Mouse (Mus musculus): ENCODE measurements at regions not wholly inside any gene's neighbourhood (a gene's known extent, or its start where the extent isn't known, plus 50 kb on each side); places are given as distances from the start of the nearest gene placed in this dataset.
A peak's percentile ranks its signal among the peaks of the same experiment; 100 is the strongest.

DNA sequence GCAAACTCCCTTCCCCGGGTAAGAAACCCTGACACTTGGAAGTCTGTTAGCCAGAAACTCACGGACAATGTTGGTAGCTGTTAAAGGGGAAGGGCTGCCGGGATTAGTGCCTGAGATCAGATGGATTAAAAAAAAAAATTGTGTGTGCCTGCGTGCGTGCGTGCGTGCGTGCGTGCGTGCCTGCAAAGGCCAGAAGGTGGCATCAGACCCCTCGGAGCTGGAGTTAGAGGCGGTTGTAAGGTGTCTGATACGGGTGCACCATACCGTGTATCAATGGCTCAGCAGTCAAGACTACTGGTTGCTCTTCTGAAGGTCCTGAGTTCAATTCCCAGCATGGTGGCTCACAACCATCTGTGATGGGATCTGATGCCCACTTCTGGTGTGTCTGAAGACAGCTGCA, 59.0 kb upstream of the Ccdc167 start:
- DNase-seq, result no peak

DNA sequence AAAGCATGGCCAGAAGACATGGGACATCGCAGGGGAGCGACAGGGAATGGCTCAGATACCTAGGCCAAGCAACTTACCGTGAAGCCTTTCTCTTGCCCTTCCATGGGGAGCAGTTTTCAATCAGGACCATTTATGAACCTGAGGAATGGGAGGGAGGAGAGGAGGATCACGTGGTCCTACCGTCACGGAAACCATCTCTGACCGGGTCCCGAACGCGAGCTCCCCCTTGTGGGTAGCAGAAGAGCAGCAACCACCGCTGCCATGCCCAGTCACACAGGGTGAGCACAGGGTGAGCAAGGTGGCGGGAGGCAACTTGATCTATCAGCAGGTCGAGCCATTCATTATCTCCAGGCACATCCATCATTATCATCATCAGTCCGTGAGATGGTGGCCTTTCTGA, 56.5 kb upstream of the Ccdc167 start:
- DNase-seq, result peak; percentile 39

DNA sequence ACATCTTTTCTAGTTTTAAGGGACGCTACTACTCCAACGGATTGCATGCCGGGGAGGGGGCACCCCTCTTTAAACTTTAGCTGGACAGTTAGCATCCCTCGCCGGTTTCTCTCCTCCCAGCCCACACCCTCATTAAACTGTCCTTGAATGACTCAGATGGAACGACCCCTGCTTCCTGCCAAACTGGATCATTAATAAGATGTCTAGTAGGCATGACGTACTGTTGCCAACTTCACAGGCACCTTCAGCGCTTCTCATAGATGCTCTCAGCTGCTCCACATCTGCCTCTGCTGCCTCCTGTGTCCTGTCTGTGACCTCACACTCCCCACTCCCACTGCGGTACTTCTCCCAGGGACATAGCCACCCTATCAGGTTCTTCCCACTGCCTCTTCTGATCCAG, 54.1 kb upstream of the Ccdc167 start:
- no peak for DNase-seq

DNA sequence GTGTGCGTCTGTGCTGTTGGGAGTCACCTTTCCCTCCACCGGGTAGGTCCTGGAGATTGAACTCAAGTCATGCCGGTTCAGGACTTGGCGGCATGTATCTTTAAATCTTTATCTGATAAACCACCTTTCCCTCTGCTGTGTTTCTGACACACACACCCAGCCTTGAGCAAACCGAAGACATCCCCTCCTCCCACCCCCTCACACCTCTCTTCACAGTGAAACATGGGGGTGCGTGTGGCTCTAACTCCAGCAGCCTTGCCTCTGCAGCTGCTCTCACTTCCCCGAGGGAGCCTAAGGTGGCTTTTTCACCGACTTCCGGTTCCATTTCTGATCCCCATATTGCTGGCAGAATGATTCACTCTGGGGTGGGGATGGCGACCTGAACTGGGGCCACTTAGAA, 52.8 kb upstream of the Ccdc167 start:
- DNase-seq, result no peak

DNA sequence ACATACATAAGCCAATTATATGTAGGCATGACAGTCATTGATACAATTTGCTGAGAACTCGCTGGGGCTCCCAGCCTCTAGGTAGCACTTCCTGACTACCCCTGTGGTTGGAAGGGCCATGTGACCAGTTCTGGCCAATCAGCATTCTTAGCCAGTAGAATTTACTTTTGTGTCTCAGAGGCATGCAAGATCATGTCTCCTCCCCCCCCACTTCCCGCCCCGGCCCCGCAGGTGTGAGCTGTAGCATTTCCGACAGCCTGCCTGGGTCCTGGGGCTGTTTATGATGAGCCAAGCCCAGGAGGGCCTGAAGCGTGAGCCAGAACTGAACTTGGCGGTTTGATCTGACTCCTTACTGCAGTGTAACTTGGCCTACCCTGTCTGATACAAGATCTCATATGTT, 52.3 kb upstream of the Ccdc167 start:
- DNase-seq, result no peak

DNA sequence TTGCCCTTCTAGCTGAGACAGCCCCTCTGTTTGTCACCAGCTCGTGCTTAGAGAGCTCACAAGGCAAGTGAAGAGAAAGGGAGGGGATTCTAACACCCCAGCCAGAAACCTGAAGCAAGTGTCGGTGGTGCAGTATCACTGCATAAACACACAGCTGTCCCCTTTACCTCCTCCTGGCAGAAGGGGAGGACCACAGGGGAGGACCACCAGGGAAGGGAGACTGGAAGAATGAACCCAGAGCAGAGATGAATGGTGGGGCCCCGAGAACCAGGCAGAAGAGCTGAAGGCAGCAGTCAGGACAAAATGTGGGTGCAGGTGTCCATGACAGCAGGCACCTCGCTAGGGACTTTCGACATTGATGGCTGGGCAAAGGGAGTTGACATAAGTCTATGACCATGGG, 51.8 kb upstream of the Ccdc167 start:
- no peak for DNase-seq

Data from heart, adult 18-20 months (tissue).